Mouse (Mus musculus) lung, postnatal 36 days (tissue): ENCODE measurements around the gene Gpcpd1.
"Not testable (repeated sequence)": the region's sequence is repeated elsewhere in the genome, so short reads cannot be mapped to it uniquely, and the experiment has no call there.

Source experiments
- DNase-seq: peaks from one replicate; pipeline ENCODE4 v3.0.0; 2022; ENCODE audit warnings: mixed read lengths

Gpcpd1 gene

GRCm38 (mm10) chr2:132587240-132587779 is at the start of gene Gpcpd1:
Gene Gpcpd1, minus strand, starts transcription at chr2:132587729.
- DNase-seq: no peak

GRCm38 (mm10) chr2:132636534-132636933 is 49.0 kb upstream of the Gpcpd1 start:
- no peak for DNase-seq

GRCm38 (mm10) chr2:132628626-132629025 is 41.1 kb upstream of the Gpcpd1 start:
- DNase-seq: no peak

- DNase-seq: no peak
These were observed 35.6 kb upstream of the Gpcpd1 start for GRCm38 (mm10) chr2:132623092-132623491.

- no peak for DNase-seq
These were observed 30.2 kb upstream of the Gpcpd1 start for GRCm38 (mm10) chr2:132617693-132618092.

- peak; percentile 34 for DNase-seq
These were observed 26.2 kb upstream of the Gpcpd1 start for GRCm38 (mm10) chr2:132613581-132614188.

- DNase-seq: no peak
These were observed 24.2 kb upstream of the Gpcpd1 start for GRCm38 (mm10) chr2:132611551-132612233.

GRCm38 (mm10) chr2:132607141-132608093 is 19.9 kb upstream of the Gpcpd1 start:
- DNase-seq: peak; percentile 63

- DNase-seq: no peak
These were observed 18.4 kb upstream of the Gpcpd1 start for GRCm38 (mm10) chr2:132605795-132606563.

GRCm38 (mm10) chr2:132604922-132605321 is 17.4 kb upstream of the Gpcpd1 start:
- DNase-seq: no peak

- DNase-seq: no peak
These were observed 16.2 kb upstream of the Gpcpd1 start for GRCm38 (mm10) chr2:132603706-132604105.

- peak; percentile 37 for DNase-seq
These were observed 14.2 kb upstream of the Gpcpd1 start for GRCm38 (mm10) chr2:132601777-132602176.

GRCm38 (mm10) chr2:132600081-132600480 is 12.6 kb upstream of the Gpcpd1 start:
- peak; percentile 73 for DNase-seq

- peak; percentile 90 for DNase-seq
These were observed 11.6 kb upstream of the Gpcpd1 start for GRCm38 (mm10) chr2:132599127-132599526.

- DNase-seq: peak; percentile 49
These were observed 10.4 kb upstream of the Gpcpd1 start for GRCm38 (mm10) chr2:132597866-132598480.

- peak; percentile 71 for DNase-seq
These were observed 9.7 kb upstream of the Gpcpd1 start for GRCm38 (mm10) chr2:132597226-132597625.

GRCm38 (mm10) chr2:132595601-132596235 is 8.2 kb upstream of the Gpcpd1 start:
- DNase-seq: peak; percentile 75

- no peak for DNase-seq
These were observed 4.6 kb upstream of the Gpcpd1 start for GRCm38 (mm10) chr2:132592126-132592525.

GRCm38 (mm10) chr2:132591579-132591978 is 4.0 kb upstream of the Gpcpd1 start:
- DNase-seq: not testable (repeated sequence)

GRCm38 (mm10) chr2:132589906-132590538 is 2.5 kb upstream of the Gpcpd1 start:
- DNase-seq: no peak

GRCm38 (mm10) chr2:132586006-132586405 is 1.5 kb downstream of the Gpcpd1 start:
- no peak for DNase-seq
